Mouse (Mus musculus) thymus, postnatal 10 days (tissue): Measurements from ENCODE around the gene Gpr61.

ENCODE experiments used
- DNase-seq, 2 experiments: peaks; one replicate each; pipeline ENCODE4 v3.0.0; 2021; ENCODE audit warnings: low spot score in 2 of 2

Gene Gpr61

DNA sequence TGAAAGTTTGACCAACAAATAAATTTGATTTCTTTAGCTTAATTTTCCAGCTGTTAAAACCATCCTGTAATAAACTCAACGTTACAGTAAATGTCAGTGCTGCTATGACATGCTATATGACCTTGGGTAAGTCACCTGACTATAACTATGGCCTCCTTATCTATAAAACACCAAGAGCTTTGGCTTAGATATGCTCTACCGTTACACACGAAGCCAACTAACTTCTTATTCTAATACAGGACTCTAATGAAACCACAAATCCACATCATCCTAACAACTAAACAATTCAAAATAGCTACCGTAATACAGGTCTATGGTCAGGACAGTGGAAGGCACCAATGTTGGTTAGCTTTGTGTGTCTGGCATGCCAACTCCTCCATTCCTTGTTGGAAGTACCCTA lies 24.9 kb downstream of the Gpr61 start:
- DNase-seq, result no peak

DNA sequence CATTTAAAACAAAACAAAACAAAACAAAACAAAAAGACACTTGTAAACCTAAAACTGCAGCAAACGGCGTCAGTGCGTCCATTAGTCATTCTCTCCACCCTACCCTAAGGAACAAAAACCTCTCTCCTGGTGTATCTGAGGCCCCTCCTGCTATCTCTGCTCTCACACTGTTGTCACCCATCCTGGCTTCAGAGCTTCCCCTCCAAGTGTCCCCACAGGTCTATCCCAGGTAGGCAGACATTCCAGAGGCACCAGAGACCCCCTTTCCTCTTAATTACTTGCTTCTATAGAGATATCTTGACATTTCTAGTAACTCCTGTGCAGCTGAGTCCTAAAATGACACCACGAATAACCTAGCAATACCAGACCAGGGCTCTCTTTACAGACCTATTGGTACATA lies 25.3 kb downstream of the Gpr61 start:
- no peak for DNase-seq

DNA sequence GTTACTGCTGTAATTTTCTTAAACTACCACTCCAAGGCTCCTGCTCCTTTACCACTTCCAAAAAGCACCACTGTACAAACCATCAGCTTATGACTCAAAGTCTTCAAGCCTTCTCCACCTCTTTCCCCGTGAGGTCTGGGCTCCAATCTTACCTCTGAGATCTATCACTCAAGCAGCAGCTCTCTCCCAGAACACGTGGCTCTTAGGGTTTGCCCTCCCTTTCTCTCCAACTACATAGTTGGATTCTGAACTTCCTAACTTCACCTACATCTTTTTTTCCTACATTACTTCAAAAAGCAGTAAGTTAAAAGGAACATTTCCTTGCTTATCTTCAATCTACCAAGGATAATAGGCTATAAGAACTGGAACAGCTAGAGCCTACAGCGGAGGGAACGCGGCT lies 26.2 kb downstream of the Gpr61 start:
- DNase-seq, result no peak

DNA sequence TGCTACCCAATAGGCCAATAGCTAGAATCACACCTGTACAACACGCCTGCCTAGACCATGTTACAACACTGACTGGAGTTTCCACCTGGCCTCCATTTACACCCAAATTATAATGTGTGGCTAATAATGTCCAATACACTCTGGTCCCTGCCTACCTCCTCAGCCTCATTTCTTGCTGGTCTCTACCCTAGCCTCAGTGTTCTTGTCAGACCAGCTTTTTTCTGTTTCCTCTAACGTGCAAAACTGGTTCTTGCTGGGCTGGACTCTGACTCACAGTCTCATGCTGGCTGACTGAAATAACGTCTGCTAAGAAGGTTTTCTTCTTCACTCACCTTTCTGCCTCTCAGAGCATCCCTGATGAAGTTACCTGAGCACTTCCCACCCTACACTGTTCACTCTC lies 28.4 kb downstream of the Gpr61 start:
- no peak for DNase-seq

DNA sequence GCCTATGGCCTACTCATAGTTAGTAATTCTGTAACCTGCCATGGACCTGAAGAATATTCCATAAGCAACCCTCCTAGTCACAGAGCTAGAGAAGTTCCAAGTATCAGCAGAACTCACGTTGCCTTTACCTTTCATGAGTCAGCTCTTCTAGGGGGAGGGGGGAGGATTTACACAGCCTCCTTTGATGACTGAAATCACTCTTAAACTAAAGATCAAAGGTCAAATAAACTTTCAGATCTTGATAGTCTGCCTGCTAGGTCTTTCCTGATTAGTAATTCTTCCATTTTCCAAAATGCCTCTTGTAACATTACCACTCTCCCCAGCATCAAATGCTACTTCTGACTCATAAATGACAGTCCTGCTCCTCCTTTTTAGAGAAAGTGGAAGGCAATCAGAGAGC lies 30.6 kb downstream of the Gpr61 start:
- no peak for DNase-seq

DNA sequence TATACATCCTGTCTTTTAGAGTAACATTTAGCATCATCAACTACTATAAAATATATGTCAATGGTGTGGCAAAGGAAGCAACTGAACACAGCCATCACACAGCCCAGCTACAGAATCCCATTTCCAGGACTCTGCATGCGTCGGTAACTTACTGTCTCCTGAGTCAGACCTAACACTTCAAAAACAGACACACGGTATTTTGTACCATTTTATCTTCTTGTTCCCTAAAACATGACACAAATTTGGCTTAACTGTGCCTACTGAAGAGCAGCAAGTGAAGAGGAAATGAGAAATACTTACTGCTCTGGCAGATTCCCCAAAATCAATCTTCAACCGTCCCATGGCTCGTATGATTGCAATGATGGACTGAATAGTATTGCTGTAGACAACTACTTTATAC lies 31.4 kb downstream of the Gpr61 start:
- no peak for DNase-seq

DNA sequence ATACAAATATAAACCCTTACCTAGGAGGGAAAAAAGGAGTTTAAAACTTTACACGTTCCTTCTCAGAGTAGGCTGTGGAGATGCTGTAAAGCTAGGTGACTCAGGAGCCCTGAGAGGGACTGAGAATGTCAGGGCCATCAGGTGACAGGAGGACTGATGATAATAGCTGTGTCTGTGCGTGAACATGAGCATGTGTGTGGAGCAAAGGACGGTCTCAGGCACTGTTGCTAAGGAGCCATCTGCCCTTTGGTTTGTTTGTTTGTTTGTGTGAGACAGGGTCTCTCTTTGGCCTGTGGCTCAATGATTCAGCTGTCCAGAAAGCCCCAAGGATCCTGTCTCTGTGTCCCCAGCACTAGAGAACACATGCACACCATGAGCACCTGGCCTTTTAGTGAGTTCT lies 33.6 kb downstream of the Gpr61 start:
- DNase-seq, result no peak

DNA sequence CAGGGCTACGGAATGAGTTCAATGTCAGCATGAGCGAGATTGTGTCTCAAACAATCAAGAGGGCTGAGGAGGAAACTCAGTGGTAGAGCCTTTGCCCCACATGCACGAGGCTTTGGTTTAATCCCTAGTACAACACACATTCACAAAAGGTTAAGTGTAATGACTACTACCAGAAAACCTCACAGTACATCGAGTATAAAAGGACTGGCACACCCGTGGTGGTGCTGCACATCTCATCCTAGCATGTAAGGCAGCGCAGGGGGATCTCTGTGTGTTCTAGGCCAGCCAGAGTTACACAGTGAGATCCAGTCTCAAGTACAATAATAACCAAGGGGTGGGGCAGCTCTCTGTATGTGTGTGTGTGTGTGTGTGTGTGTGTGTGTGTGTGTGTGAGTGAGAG lies 37.2 kb downstream of the Gpr61 start:
- DNase-seq, result no peak

DNA sequence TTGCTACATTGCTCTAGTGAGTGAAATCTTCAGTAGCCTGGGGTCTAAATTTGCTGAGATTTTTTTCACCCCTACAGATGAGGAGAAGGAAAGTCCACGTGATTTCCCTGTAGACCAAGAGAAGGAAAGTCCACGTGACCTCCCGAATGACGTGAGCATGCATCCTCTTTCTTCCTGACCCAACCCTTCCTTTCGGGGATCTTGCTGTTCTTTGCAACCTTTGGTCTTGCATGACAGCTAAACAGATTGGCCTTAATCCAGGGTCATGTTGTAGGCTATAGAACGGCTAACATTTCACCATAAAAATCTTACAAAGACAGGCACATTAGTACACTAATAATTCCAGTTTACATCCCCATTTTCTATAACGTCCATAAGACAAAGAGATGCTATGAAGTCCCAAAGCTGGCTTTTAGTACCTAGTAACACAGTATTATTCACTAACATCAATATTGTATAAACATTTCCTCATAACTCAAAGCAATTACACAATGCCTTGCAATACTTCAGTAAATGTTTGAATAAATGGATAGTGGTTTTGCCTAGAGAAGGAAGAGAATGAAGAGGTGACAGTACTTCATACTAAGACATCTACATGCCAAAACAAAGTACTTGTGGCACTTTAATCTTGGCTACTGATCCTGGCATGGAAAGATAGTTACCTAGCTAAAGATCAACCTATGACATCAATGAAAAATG lies 40.9 kb downstream of the Gpr61 start:
- DNase-seq, result no peak

DNA sequence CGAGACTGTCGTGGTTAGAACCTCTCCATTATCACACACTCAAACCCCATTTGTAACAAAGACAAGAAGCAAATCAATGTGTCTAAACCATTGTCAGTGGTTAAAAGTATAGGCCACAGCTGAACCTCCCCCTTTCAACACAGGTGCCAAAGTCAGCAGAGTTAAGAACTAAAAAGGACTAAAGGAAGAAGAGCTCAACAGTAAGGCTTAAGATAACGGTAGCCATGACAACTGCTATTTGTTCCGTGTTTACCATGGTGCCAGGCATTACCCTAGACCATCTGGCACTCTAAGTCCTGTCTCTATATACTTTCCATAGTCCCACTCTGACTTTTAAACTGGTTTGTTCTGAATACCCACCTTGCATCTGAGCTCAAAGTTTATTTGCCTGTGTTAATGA lies 42.0 kb downstream of the Gpr61 start:
- no peak for DNase-seq

DNA sequence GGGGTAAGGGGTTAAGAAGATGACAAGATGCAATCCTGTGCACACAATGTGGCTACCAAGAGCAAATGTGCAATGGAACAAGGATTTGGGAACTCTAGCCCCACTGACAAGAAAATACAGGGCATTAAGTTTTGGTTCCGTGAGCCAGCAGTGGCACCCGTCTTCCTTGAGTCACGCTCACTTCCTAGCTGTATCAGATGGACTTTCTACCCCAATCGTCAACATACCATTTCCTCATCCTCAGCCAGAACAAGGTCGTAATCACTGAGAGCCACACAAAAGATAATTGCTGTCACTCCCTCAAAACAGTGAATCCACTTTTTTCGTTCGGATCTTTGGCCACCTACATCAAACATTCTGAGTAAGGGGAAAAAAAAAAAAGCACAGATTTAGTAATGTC lies 42.4 kb downstream of the Gpr61 start:
- no peak for DNase-seq

DNA sequence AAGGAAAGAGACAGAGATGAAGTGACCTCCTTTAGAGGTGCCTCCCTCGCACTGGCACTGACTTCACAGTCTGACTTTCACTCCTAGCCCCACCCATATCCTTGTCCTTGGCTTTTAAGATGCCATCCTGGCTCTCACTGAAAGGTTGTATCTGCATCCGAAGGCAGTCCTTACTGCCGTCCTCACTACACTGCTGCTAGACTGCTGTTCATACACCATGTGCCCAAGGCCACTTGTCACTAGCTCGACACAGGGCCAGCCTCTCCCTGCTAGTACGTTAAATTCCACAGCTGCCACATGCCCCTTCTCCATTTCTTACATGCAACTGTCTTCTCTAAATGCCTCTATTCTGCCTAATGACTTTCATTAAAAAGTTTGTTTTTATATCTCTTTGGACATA lies 43.4 kb downstream of the Gpr61 start:
- no peak for DNase-seq

DNA sequence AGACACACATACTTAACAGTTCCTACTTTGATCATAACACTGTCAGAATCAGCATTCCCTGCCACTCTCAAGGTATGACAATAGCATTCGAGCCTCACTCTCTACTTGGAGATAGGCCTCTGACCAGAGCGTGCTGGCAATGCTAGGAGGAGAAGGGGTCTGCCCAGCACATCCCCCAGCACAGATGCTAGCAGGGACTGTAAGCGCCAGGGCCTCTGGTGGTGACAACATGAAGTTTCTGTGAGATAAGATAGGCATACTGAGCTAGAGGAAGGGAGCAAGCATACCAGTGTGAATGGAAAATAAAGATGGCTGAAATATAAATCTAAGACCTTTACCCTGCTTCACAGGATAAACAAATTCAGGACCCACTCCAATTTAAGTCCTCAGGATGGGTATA lies 49.4 kb downstream of the Gpr61 start:
- DNase-seq, result no peak

DNA sequence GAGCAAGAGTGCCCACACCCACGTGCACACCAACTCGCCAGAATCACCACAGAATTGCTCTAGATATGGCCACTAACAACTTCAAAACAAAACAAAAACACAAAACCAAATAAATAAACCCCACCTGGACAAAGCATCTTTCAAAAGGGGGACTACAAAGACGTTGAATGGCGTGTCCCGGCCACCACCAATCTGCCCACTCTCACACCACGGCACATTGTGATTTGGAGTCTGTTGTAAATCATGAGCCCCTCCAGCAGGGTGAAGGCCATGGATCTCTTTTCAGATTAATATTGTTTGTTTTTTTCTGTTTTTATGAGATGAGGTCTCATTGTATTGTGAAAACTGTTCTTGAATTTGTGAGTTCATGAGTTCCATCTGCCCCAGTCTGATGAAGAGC lies 52.6 kb downstream of the Gpr61 start:
- DNase-seq, result no peak

DNA sequence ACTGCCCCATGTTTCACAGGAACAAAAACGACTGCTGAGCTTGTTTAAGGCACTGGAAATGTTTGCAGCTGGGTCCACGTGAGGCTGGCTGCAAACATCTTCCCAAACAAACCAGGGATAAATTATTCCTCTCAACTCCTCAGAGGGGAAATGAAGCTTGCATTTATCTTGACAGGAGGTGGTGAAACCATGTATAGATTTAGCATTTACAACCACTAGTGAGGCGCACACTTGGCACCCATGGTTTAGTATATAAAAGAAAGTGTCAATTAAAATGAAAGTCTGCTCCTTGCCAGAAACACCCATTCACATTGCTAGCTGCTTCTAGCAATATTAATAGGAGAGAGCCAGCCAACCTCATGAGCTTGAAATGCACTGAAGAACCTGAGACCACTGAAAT lies 53.1 kb downstream of the Gpr61 start:
- no peak for DNase-seq
